Comparison of ENCODE assay signal across 24 mouse cellular contexts in genomic region chr10:120675369-120675768, GRCm38 (mm10).
DNase-seq lines count a peak whose midpoint lies in the region; ATAC-seq and TF ChIP-seq lines count a peak whose summit lies in the region.
"Had no signal": no experiment of that assay in that cellular context is flagged by ENCODE, and none has a peak within 500 bp of the region (broad histone marks: within the 10 kb centered on the region; RNA-seq: fewer than 3 reads in every experiment).

No protein-coding gene starts in this region.

- TF ChIP-seq CTCF in liver, postnatal 0 days (IDR thresholded peaks at IDR 0.05; ENCODE audit: low read depth): no peak
- no peak for TF ChIP-seq CTCF in MEL (IDR thresholded peaks at IDR 0.05 in 2 of 3, conservative IDR thresholded peaks at IDR 0.05 in 1 of 3; ENCODE audit: control insufficient read depth in 1 of 3, insufficient read depth in 1 of 3, low read depth in 2 of 3, low read length in 3 of 3, poor library complexity in 1 of 3, severe bottlenecking in 1 of 3)

- H3K4me2 ChIP-seq in heart, embryonic 11.5 days: no peak overlapping the region
- H3K4me2 ChIP-seq in liver, embryonic 11.5 days: no peak overlapping the region
- no peak overlapping the region for H3K4me2 ChIP-seq in liver, postnatal 0 days (ENCODE audit: low read depth, low read length)
- H3K4me2 ChIP-seq in forebrain, embryonic 12.5 days: no peak overlapping the region
- H3K4me2 ChIP-seq: hindbrain, embryonic 13.5 days; intestine, embryonic 15.5 days had no signal

- no peak overlapping the region for H3K4me3 ChIP-seq in heart, embryonic 11.5 days (ENCODE audit: low read depth, low read length)
- no peak overlapping the region for H3K4me3 ChIP-seq in liver, embryonic 11.5 days (ENCODE audit: low read depth, low read length)
- no peak overlapping the region for H3K4me3 ChIP-seq in liver, postnatal 0 days (ENCODE audit: low read depth, low read length)
- H3K4me3 ChIP-seq in MEL (ENCODE audit: control insufficient read depth in 1 of 2, insufficient read depth in 1 of 2, low read depth in 2 of 2, low read length in 2 of 2): peak overlapping the region; percentile 17 to 39
- no peak overlapping the region for H3K4me3 ChIP-seq in forebrain, embryonic 12.5 days (replicated peaks)
- H3K4me3 ChIP-seq: heart, adult 2 months; heart, embryonic 15.5 days; hindbrain, embryonic 10.5 days; hindbrain, embryonic 13.5 days; intestine, embryonic 15.5 days had no signal

- TF ChIP-seq POLR2A in MEL (IDR thresholded peaks at IDR 0.05; ENCODE audit: control insufficient read depth in 1 of 2, insufficient read depth in 1 of 2, low read depth in 1 of 2, low read length in 2 of 2, poor library complexity in 1 of 2): no peak

- no peaks in the 10 kb centered on the region for H3K36me3 ChIP-seq in heart, embryonic 11.5 days (ENCODE audit: control insufficient read depth, insufficient read depth, low read length)
- H3K36me3 ChIP-seq in liver, embryonic 11.5 days (ENCODE audit: control insufficient read depth, insufficient read depth, low read length): no peaks in the 10 kb centered on the region
- no peaks in the 10 kb centered on the region for H3K36me3 ChIP-seq in liver, postnatal 0 days (replicated peaks; ENCODE audit: insufficient read depth, low read length)
- peaks cover 0 to 37% of the 10 kb centered on the region in 2 experiments; a peak in 2 of 4 replicates for H3K36me3 ChIP-seq in MEL (ENCODE audit: control insufficient read depth in 1 of 2, insufficient read depth in 2 of 2, low read length in 2 of 2)
- H3K36me3 ChIP-seq in forebrain, embryonic 12.5 days (replicated peaks): no peaks in the 10 kb centered on the region
- H3K36me3 ChIP-seq: heart, embryonic 15.5 days; hindbrain, embryonic 10.5 days; hindbrain, embryonic 13.5 days; intestine, embryonic 15.5 days had no signal

- no peak for DNase-seq in heart, adult 9 months (ENCODE audit: low spot score in 2 of 2)
- no peak for DNase-seq in liver, embryonic 11.5 days (ENCODE audit: low spot score)
- no peak for DNase-seq in liver, postnatal 0 days
- peak; percentile 80 for DNase-seq in MEL (ENCODE audit: low read depth, low spot score)
- DNase-seq: adrenal gland, postnatal 10 days; adrenal gland, postnatal 36 days; cerebellum, adult 18-20 months; cerebellum, adult 9-10 months; cerebellum, postnatal 14 days; gastrocnemius, postnatal 10 days; gastrocnemius, postnatal 36 days; heart, adult 2 months; kidney, adult 11 months had no signal

- no peaks in the 10 kb centered on the region for H3K27me3 ChIP-seq in heart, embryonic 11.5 days (ENCODE audit: control insufficient read depth, insufficient read depth, low read length)
- no peaks in the 10 kb centered on the region for H3K27me3 ChIP-seq in liver, embryonic 11.5 days (replicated peaks; ENCODE audit: control insufficient read depth, insufficient read depth, low read length)
- no peaks in the 10 kb centered on the region for H3K27me3 ChIP-seq in liver, postnatal 0 days (ENCODE audit: insufficient read depth, low read length)
- no peaks in the 10 kb centered on the region for H3K27me3 ChIP-seq in MEL (ENCODE audit: control insufficient read depth in 1 of 2, insufficient read depth in 2 of 2, low read length in 2 of 2)
- no peaks in the 10 kb centered on the region; the same call in 1 of the 2 replicates for H3K27me3 ChIP-seq in forebrain, embryonic 12.5 days
- H3K27me3 ChIP-seq: heart, embryonic 15.5 days; hindbrain, embryonic 13.5 days; intestine, embryonic 15.5 days; Patski had no signal

- WGBS in heart, embryonic 11.5 days (ENCODE audit: insufficient replicate concordance): 55% methylated on average over 4 of the region's 4 CpGs
- WGBS in liver, embryonic 11.5 days: 53% methylated on average over 4 of the region's 4 CpGs
- 70% methylated on average over 4 of the region's 4 CpGs for WGBS in liver, postnatal 0 days (ENCODE audit: insufficient replicate concordance)
- 96% methylated on average over 4 of the region's 4 CpGs for WGBS in forebrain, embryonic 12.5 days

- TF ChIP-seq EP300 in liver, postnatal 0 days (IDR thresholded peaks at IDR 0.05; ENCODE audit: low read depth): no peak
- peak; percentile 77 to 88 for TF ChIP-seq EP300 in MEL (IDR thresholded peaks at IDR 0.05; ENCODE audit: low read depth in 1 of 2, low read length in 2 of 2)

- peaks cover 3% of the 10 kb centered on the region; the same call in 1 of the 2 replicates for H3K9me3 ChIP-seq in heart, embryonic 11.5 days (replicated peaks; ENCODE audit: control insufficient read depth, low read length)
- H3K9me3 ChIP-seq in liver, embryonic 11.5 days (ENCODE audit: control insufficient read depth, low read length): no peaks in the 10 kb centered on the region
- no peaks in the 10 kb centered on the region for H3K9me3 ChIP-seq in liver, postnatal 0 days (ENCODE audit: low read length)
- no peaks in the 10 kb centered on the region for H3K9me3 ChIP-seq in MEL (replicated peaks; ENCODE audit: insufficient read depth, low read length)
- no peaks in the 10 kb centered on the region for H3K9me3 ChIP-seq in forebrain, embryonic 12.5 days
- H3K9me3 ChIP-seq: heart, embryonic 15.5 days; hindbrain, embryonic 10.5 days; hindbrain, embryonic 13.5 days; intestine, embryonic 15.5 days had no signal

- TF ChIP-seq RAD21 in MEL (IDR thresholded peaks at IDR 0.05; ENCODE audit: low read depth, low read length): no peak

- no peak for ATAC-seq in heart, embryonic 11.5 days (replicated peaks; ENCODE audit: insufficient number of reproducible peaks, low FRiP score, low TSS enrichment)
- ATAC-seq in liver, embryonic 11.5 days (replicated peaks; ENCODE audit: low FRiP score): peak; percentile 56
- no peak for ATAC-seq in liver, postnatal 0 days
- ATAC-seq in megakaryocyte-erythroid progenitor cell, adult 5-6 weeks (replicated peaks; ENCODE audit: low FRiP score, low TSS enrichment, poor library complexity, severe bottlenecking): peak; percentile 62
- no peak for ATAC-seq in forebrain, embryonic 12.5 days (ENCODE audit: low FRiP score)
- ATAC-seq: CD4-positive, CD25-positive, alpha-beta regulatory T cell, adult 4 months; forebrain, embryonic 16.5 days; hindbrain, embryonic 16.5 days; intestine, embryonic 15.5 days; Patski had no signal

- H3K27ac ChIP-seq in heart, embryonic 11.5 days (ENCODE audit: low read depth, low read length): 0 out of 2 replicates have a peak overlapping the region, but pooled peaks have one; percentile 7
- H3K27ac ChIP-seq in liver, embryonic 11.5 days (ENCODE audit: low read depth, low read length): no peak overlapping the region
- H3K27ac ChIP-seq in liver, postnatal 0 days (ENCODE audit: low read depth): no peak overlapping the region
- peak overlapping the region; percentile 91 for H3K27ac ChIP-seq in MEL (ENCODE audit: control insufficient read depth, low read depth, low read length)
- H3K27ac ChIP-seq in forebrain, embryonic 12.5 days: no peak overlapping the region
- H3K27ac ChIP-seq: heart, adult 2 months; hindbrain, embryonic 10.5 days; hindbrain, embryonic 13.5 days; intestine, embryonic 15.5 days had no signal

- no peaks in the 10 kb centered on the region for H3K79me2 ChIP-seq in MEL (ENCODE audit: control insufficient read depth, insufficient read depth, low read length, poor library complexity)

- peaks cover 15% of the 10 kb centered on the region for H3K4me1 ChIP-seq in heart, embryonic 11.5 days (ENCODE audit: control insufficient read depth, insufficient read depth, low read length)
- H3K4me1 ChIP-seq in liver, embryonic 11.5 days (replicated peaks; ENCODE audit: control insufficient read depth, insufficient read depth, low read length): peaks cover 17% of the 10 kb centered on the region
- H3K4me1 ChIP-seq in liver, postnatal 0 days (ENCODE audit: insufficient read depth): no peaks in the 10 kb centered on the region
- peaks cover 23 to 47% of the 10 kb centered on the region in 2 experiments for H3K4me1 ChIP-seq in MEL (ENCODE audit: control insufficient read depth in 1 of 2, insufficient read depth in 2 of 2, low read length in 2 of 2)
- peaks cover 7% of the 10 kb centered on the region; the same call in 1 of the 2 replicates for H3K4me1 ChIP-seq in forebrain, embryonic 12.5 days

- no peak overlapping the region for H3K9ac ChIP-seq in heart, embryonic 11.5 days (ENCODE audit: low read depth, low read length)
- H3K9ac ChIP-seq in liver, embryonic 11.5 days (ENCODE audit: low read depth, low read length): no peak overlapping the region
- no peak overlapping the region for H3K9ac ChIP-seq in liver, postnatal 0 days (replicated peaks)
- H3K9ac ChIP-seq in MEL (ENCODE audit: control insufficient read depth, low read depth, low read length, poor library complexity, severe bottlenecking): peak overlapping the region; percentile 37
- H3K9ac ChIP-seq in forebrain, embryonic 12.5 days: no peak overlapping the region
- H3K9ac ChIP-seq: heart, embryonic 15.5 days; hindbrain, embryonic 13.5 days; intestine, embryonic 15.5 days had no signal

TF ChIP-seq in MEL, 35 proteins besides CTCF, POLR2A, EP300 and RAD21:
- peak; percentile 71 for TF ChIP-seq RCOR1 (IDR thresholded peaks at IDR 0.05; ENCODE audit: low read depth, low read length)
- peak; percentile 91 for TF ChIP-seq GATA1 (IDR thresholded peaks at IDR 0.05; ENCODE audit: low read depth, low read length)
- 0 out of 2 replicates have a peak, but pooled peaks have one; percentile 42 for TF ChIP-seq MEF2A (IDR thresholded peaks at IDR 0.05; ENCODE audit: extremely low read depth, insufficient replicate concordance, low read depth, low read length, poor library complexity, severe bottlenecking)
- TF ChIP-seq ZNF384 (IDR thresholded peaks at IDR 0.05; ENCODE audit: low read depth, low read length): peak; percentile 45; the same call in 1 of the 2 replicates
- TF ChIP-seq TAL1 (IDR thresholded peaks at IDR 0.05; ENCODE audit: low read length): peak; percentile 62
- TF ChIP-seq POLR2AphosphoS2 (IDR thresholded peaks at IDR 0.05; ENCODE audit: low read length): no peak
- TF ChIP-seq HCFC1 (IDR thresholded peaks at IDR 0.05; ENCODE audit: low read depth, low read length): no peak
- TF ChIP-seq MYC (IDR thresholded peaks at IDR 0.05; ENCODE audit: low read depth, low read length): no peak
- no peak for TF ChIP-seq SIN3A (IDR thresholded peaks at IDR 0.05; ENCODE audit: low read length)
- peak; percentile 88 for TF ChIP-seq TCF12 (IDR thresholded peaks at IDR 0.05; ENCODE audit: low read depth, low read length)
- TF ChIP-seq MYB (IDR thresholded peaks at IDR 0.05; ENCODE audit: low read depth, low read length): peak; percentile 36; the same call in 1 of the 2 replicates
- peak; percentile 84 for TF ChIP-seq ETS1 (IDR thresholded peaks at IDR 0.05; ENCODE audit: low read depth, low read length)

Comparison
In these comparisons a context has a peak if more than half of its experiments do, and no peak if none do; other contexts are left out.
1. ATAC-seq: peak in liver, embryonic 11.5 days (single experiment) and megakaryocyte-erythroid progenitor cell, adult 5-6 weeks (single experiment); none in heart, embryonic 11.5 days (single experiment), liver, postnatal 0 days (single experiment) and forebrain, embryonic 12.5 days (single experiment).
2. H3K27ac ChIP-seq: peak in heart, embryonic 11.5 days (single experiment) and MEL (single experiment); none in liver, embryonic 11.5 days (single experiment), liver, postnatal 0 days (single experiment) and forebrain, embryonic 12.5 days (single experiment).
3. H3K4me3 ChIP-seq: peak in MEL (2 of 2); none in heart, embryonic 11.5 days (single experiment), liver, embryonic 11.5 days (single experiment), liver, postnatal 0 days (single experiment) and forebrain, embryonic 12.5 days (single experiment).